Mouse (Mus musculus) cerebellum, adult (tissue): Measurements from ENCODE around the gene Fam81a.

Source experiments
- ATAC-seq: cut with Nextera tagmentation; 2 replicates; pipeline ENCODE4 v1.9.2; 2017; ENCODE audit warnings: mild to moderate bottlenecking, moderate library complexity, mixed read lengths; ENCODE audit not compliant: insufficient number of reproducible peaks, low FRiP score, low TSS enrichment

Fam81a gene

GRCm38 (mm10) chr9:70142460-70142859 is at the start of gene Fam81a:
Fam81a (minus strand) TSS chr9:70142560.
- no peak for ATAC-seq

GRCm38 (mm10) chr9:70182639-70183038 is 40.3 kb upstream of the Fam81a start:
- ATAC-seq, result no peak

DNA sequence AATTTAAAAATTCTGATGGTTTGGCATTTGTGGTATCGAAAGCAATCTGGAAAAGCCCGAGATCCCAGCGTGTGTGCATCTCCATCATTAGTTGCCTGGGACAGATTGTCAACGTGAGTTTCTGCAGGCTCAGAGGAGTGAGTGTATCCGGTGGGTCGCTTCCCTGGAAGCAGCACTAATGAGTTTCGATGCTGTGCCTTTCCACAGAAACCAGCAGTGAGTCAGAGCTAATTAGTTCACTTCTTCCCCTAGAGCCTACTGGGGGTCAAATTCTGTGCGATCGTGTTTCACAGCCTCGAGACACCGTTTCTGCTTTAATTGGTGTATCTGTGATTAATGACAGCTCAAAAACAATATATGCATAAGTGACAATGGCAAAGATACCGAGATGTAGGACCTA is 39.4 kb upstream of the Fam81a start:
- ATAC-seq, result no peak

DNA sequence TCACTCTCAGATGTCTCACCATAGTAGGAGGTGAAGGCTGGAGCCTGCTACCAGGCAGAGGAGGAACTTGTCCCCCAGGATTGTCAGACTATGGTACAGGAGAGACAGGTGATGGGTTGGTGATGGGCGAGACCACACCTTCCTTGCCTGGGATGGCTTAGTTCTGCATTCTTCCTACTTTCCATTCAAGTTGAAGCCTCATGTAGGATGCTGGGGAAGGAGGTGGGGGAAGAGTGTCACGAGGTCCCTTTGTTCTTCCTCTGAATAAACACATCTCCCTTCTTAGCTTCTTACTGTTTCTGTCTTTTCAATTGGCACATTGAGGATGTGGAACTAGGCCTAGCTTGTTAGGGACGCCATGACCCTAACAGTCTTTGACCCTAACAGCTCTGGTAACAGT is 33.9 kb upstream of the Fam81a start:
- ATAC-seq, result no peak

DNA sequence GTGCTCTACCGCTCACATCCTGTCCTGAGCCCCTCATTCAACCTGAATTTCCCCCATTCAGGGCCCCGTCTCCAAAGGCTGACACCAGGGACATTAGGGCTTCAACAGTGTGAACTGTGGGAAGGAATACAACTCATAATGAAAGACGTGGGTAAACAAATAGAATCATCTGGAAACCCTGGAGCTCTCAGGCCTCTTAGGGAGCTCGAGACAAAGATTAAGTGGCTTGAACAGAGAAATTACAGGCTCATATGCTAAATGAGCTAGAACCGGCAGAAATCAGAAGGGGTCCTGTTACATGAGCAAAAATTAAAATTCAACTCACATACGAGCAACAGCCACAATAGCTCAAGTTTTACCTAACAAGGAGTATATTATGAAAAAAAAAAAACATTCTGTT is 32.5 kb upstream of the Fam81a start:
- no peak for ATAC-seq

DNA sequence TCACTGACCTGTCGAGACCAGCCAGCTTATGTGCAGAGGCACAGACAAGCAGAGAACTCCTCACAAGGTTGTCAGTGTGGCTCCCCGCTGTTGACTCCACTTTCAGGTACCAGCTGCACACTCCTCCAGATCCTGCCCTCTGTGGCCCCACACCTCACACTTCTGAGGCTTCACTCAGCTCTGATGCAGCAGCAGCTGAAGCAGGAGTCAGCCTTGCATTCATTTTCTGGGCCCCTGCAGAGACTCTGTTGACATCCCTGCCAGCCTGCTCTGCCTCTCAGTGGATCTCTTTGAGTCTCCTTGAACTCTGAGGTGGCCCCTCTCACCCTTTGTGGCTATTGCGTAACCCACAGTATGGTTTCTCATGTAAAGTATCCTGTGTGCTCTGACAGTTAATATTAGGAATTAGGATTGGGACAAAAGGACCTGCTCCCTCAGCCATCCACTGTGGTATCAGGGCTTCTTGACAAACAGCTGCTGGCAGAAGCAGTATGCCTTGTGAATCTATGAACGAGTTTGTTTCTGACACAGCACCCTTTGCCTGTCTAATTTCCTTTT is 32.0 kb upstream of the Fam81a start:
- no peak for ATAC-seq

DNA sequence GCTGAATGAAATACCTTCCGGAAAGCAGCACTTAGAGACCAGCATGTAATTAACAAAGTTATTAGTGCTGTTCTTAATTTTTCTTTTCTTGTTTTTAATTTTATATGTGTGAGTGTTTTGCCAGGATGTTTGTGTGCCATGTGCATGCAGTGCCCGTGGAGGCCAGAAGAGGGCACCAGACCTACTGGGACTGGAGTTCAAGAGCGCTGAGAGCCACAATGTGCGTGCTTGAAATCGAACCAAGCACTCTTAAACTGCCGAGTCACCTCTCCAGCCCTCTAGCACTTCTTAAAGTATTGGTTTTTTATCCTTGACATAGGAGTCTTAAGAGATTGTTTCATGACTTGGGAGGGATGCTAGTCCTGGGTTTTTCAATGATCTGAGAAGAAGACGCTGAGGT is 26.6 kb upstream of the Fam81a start:
- ATAC-seq, result no peak

GRCm38 (mm10) chr9:70160071-70160470 is 17.7 kb upstream of the Fam81a start:
- no peak for ATAC-seq

GRCm38 (mm10) chr9:70147618-70148017 is 5.3 kb upstream of the Fam81a start:
- ATAC-seq, result no peak

GRCm38 (mm10) chr9:70145426-70145825 is 3.1 kb upstream of the Fam81a start:
- ATAC-seq, result no peak

GRCm38 (mm10) chr9:70143326-70143725 is 966 bp upstream of the Fam81a start:
- no peak for ATAC-seq

DNA sequence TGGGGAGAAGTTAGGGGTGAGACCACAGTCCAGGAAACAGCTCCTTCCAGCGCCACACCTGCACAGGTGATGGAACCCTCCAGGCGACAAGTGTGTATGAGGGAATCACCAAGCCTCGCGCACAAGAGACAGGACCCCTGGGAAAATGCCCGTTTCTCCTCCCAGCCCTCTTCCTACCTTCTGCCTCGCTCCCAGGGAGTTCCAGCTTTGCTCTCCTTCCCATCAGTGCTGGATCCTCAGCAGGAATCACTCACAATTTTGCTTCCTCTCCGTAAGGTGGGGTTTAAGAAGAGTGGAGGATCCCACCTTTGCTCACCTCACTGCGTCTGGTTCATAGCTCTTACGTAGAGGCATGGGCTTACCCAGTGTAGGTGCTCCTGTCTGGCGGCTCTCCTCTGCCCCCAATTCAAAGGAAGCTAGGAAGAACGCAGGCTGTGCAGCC is 454 bp downstream of the Fam81a start:
- ATAC-seq, result no peak

GRCm38 (mm10) chr9:70140871-70141796 is 1.2 kb downstream of the Fam81a start:
- ATAC-seq, result no peak

DNA sequence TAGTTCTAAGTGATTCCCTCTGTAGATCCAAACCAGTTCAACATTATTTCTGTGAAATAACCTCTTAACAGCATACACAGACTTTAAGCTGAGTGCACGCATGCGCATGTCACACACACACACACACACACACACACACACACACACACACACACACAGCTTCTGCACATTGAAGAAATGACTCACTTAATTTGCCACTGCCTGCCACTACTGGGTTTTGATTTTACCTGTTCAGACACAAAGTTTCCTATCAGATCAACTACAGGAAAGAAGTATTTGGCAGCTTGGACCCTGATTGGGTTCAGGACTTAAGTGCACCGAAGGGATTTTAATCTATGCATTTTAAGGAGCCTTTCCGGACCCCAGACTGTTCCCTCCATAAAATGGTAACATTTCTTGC is 2.0 kb downstream of the Fam81a start:
- ATAC-seq, result no peak

DNA sequence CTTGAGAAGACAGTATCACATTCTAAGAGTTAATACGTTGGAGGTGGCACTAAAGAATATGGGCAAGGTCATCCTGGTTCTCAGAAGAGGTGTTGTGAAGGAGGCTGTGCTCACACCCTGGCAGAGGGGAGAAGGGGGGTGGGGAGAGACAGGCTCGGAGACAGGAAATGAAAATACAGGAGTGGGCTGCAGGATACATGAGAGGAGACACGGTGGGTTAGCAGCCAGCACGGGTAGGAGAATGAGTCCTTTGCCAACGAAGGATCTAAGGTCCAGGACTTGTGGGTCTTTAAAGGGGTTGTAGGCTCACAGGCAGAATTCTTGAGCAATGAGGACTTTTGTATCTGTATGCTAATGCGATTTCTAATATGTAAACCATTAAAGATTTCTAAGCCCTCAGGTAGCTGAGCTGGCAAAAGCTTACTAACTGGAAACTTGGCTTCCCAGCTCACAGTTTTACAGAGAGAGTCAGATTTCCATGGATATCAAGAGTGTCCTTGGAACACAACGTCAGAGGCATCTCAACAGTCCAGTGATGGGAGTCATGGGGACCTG is 3.0 kb downstream of the Fam81a start:
- no peak for ATAC-seq

- no peak for ATAC-seq
These were observed 3.8 kb downstream of the Fam81a start for GRCm38 (mm10) chr9:70138511-70138910.

- ATAC-seq, result no peak
These were observed 4.4 kb downstream of the Fam81a start for GRCm38 (mm10) chr9:70137991-70138390.

- ATAC-seq, result no peak
These were observed 7.2 kb downstream of the Fam81a start for GRCm38 (mm10) chr9:70135186-70135585.

GRCm38 (mm10) chr9:70134716-70135115 is 7.6 kb downstream of the Fam81a start:
- ATAC-seq, result no peak

- no peak for ATAC-seq
These were observed 8.1 kb downstream of the Fam81a start for GRCm38 (mm10) chr9:70134215-70134614.

GRCm38 (mm10) chr9:70130786-70131185 is 11.6 kb downstream of the Fam81a start:
- no peak for ATAC-seq
